Mouse (Mus musculus) kidney, adult 2 months (tissue): ENCODE data around the gene Sorcs1. TPM values are rescaled to one million over a fixed set of nuclear protein-coding genes. Genes with fewer than 3 reads are reported as not detected.

ENCODE experiments used
- DNase-seq: peaks from one replicate; pipeline ENCODE4 v3.0.0; 2021
- H3K27ac ChIP-seq: fragments of 200-500 bp; 2 replicates; pipeline ENCODE4 v1.5.1; 2012; ENCODE audit warnings: low read depth, low read length, control low read depth, inconsistent platforms; ENCODE audit not compliant: insufficient read depth
- H3K27me3 ChIP-seq: fragments of 200-500 bp; replicated peaks from 2 replicates; pipeline ENCODE4 v1.6.1; 2012; ENCODE audit warnings: mild to moderate bottlenecking, moderate library complexity, low read length, inconsistent platforms; ENCODE audit not compliant: control insufficient read depth, insufficient read depth
- H3K36me3 ChIP-seq: fragments of 200-500 bp; 2 replicates; pipeline ENCODE4 v1.6.1; 2012; ENCODE audit warnings: mild to moderate bottlenecking, moderate library complexity, low read length, inconsistent platforms; ENCODE audit not compliant: control insufficient read depth, insufficient read depth
- H3K4me1 ChIP-seq: fragments of 200-500 bp; 2 replicates; pipeline ENCODE4 v1.6.1; 2011; ENCODE audit warnings: low read length; ENCODE audit not compliant: control insufficient read depth, insufficient read depth
- H3K4me3 ChIP-seq: fragments of 200-500 bp; 2 replicates; pipeline ENCODE4 v1.5.1; 2011; ENCODE audit warnings: mild to moderate bottlenecking, low read depth, low read length, control low read depth; ENCODE audit not compliant: insufficient read depth
- CTCF ChIP-seq: fragments of 200-500 bp; conservative IDR thresholded peaks from 2 replicates; pipeline ENCODE4 v1.5.1; 2011; ENCODE audit warnings: low read depth, mild to moderate bottlenecking, control low read depth, low read length, moderate library complexity, mixed read lengths; ENCODE audit not compliant: insufficient read depth, insufficient read length
- POLR2A ChIP-seq: fragments of 200-500 bp; IDR thresholded peaks from one replicate; pipeline ENCODE4 v1.6.1; 2011; ENCODE audit warnings: low read depth, low read length, control low read depth
- WGBS: fragments of 180-500 bp; shearing (Covaris S2); methylation state at CpG from one replicate; pipeline ENCODE4 v1.1.7; 2018; 5-methylcytosine and 5-hydroxymethylcytosine counted together
- polyA plus RNA-seq: library from polyadenylated mRNA; depleted of rRNA; stranded (reverse); fragments of >200 nt; gene quantifications from 2 replicates; pipeline ENCODE4 v1.2.3, GENCODE M21; 2012

The Sorcs1 gene
- polyA plus RNA-seq, 1 experiment = 0.30 TPM

DNA sequence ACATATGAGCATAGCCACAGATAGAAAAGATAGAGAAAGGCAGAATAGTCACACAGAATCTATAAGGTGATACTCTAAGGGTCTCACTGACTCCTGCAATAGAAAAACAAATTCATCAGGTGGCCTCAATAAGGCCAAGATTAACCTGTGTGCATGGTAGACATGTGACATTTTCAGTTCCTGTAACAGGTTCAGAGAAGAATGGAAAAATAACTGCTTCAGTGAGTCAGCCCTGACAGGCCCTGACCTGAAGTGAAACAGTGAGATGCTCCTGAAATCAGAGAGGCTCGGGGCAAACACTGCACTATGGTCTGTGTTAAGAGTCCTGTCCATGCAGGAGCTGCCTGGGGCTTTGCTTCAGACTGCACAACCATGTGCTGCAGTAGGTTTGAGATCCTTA lies 481.9 kb downstream of the Sorcs1 start:
- TF ChIP-seq POLR2A (no peak), CTCF (no peak)
- WGBS = 40% methylated on average over 1 of the region's 1 CpGs

DNA sequence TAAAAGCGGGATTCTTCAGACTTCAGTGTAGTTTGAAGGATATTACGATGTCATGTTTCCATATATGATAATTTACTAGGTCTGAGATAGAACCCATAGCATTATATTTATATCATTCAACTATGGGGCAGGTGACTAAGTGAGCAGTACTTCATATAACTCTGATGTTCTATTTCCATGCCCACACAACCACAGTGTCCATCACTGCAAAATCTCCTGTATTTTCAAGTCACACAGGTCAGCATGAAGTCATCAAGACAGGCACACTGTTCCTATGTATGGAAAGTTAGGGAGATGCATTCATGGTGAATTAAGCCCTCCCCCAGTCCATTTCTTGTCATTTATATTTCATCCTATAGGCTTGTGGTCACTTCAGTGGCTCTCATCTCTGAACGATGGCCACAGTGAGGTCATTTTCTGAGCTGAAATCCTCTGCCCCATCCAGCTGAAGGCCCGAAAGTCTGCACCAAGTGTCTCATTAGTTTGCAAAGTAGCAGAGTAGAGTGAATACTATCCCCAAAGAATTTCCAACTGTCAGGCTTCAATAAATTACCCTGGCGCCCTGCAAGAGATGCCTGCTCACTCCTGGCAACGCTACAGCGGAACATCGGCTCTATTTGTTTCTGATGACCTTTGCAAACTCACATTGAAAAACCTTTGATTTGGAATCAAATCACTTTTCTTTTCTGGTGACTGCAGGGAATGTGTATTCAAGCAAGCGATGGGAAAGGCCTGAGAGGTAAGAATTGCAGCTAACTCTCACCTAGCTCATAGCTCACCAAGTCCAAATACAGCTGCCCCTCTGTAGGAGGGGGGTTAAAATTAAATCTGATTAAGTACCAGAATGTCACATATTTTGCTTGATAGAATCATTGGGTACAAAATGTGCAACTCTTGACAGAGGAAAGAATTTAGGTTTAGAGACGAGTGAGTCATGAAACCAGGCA lies 492.4 kb downstream of the Sorcs1 start:
- Histone ChIP-seq H3K36me3 (no peaks in the 10 kb centered on the region), H3K4me1 (no peaks in the 10 kb centered on the region), H3K4me3 (no peak overlapping the region), H3K27ac (no peak overlapping the region), H3K27me3 (no peaks in the 10 kb centered on the region)
- TF ChIP-seq POLR2A (no peak), CTCF (no peak)
- DNase-seq = no peak
- WGBS = 41% methylated on average over 10 of the region's 10 CpGs

More for the DNA sequence above, 481.9 kb downstream of the Sorcs1 start:
- no peak overlapping the region for H3K4me3 ChIP-seq
- DNase-seq = no peak
- no peaks in the 10 kb centered on the region for H3K27me3 ChIP-seq
- no peaks in the 10 kb centered on the region for H3K4me1 ChIP-seq
- H3K27ac ChIP-seq = no peak overlapping the region
- H3K36me3 ChIP-seq = no peaks in the 10 kb centered on the region

DNA sequence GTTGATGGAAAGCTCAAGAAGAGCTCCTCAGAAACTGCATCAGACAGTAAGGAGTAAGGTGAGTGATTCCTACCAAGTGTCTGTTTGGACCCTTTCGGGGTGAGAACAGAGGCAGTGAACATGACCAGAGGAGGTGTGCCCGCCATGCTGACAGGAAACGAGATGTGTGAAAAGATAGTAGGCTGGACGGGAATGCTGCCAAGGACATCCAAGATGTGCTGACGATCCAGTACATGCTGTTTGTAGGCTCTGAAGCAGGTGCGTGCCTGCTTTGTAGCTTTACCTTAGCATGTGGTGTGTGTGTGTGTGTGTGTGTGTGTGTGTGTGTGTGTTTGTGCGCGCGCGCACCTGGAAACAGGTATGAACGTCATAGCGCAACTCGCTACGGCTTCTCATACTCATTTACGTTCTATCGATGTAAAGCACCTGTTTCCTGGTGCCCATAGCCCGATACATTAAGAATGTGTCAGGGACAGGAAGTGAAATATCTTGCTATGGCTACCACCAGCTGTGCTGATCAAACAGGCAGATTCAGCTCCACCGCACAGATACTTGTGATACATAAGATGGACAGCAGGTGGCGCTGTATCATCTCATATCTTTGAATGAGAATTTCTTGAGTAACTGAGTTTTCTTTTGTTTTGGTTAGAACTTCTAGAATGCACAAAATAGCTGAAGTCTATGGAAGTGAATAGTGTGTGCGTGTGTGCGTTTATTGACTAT lies 493.4 kb downstream of the Sorcs1 start:
- 50% methylated on average over 21 of the region's 21 CpGs for WGBS
- peak; percentile 51 for TF ChIP-seq CTCF
- TF ChIP-seq POLR2A = no peak
- DNase-seq = peak; percentile 42

DNA sequence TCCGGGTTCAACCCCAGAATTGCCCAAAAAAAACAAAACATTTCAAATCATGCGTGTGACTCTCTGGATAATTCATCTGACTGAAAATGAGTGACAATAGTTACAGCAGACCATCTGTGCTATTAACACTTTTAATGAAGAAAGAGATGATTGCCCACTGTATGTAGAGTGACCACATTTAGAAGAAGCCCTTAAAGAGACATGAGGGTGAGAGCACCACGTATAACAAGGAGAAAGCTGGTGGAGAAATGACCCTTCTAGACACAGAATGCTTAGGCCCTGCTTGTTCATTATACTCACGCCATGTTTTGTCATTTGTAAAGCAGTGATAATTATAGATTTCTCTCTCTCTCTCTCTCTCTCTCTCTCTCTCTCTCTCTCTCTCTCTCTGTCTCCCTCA lies 499.6 kb downstream of the Sorcs1 start:
- TF ChIP-seq CTCF = no peak
- no peaks in the 10 kb centered on the region for H3K4me1 ChIP-seq
- no peak for DNase-seq
- WGBS = 70% methylated on average over 4 of the region's 4 CpGs
- H3K27me3 ChIP-seq = no peaks in the 10 kb centered on the region
- no peak overlapping the region for H3K27ac ChIP-seq
- no peaks in the 10 kb centered on the region for H3K36me3 ChIP-seq
- no peak overlapping the region for H3K4me3 ChIP-seq

More for the DNA sequence above, 493.4 kb downstream of the Sorcs1 start:
- H3K4me1 ChIP-seq = no peaks in the 10 kb centered on the region
- no peak overlapping the region for H3K4me3 ChIP-seq
- no peak overlapping the region for H3K27ac ChIP-seq
- H3K36me3 ChIP-seq = no peaks in the 10 kb centered on the region
- no peaks in the 10 kb centered on the region for H3K27me3 ChIP-seq

DNA sequence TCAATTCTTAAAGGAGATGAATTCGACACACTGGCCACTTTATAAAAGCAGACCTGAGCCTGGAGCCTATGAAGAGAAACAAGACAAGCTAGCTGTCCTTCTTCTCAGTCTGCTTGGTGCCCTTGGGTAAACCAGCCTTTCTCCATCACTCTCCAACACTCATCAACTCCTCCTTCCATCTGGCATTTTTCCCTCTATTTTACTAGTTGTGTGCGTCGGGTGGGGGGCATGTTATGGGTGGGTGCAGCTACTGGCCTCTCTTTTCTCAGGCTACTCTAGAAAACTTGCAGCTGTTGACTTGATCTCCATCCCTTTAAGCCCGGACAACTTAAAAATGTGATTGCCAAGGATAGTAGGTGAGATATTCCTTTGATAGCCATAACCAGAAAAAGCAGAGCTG lies 500.3 kb downstream of the Sorcs1 start:
- no peak overlapping the region for H3K27ac ChIP-seq
- no peaks in the 10 kb centered on the region for H3K36me3 ChIP-seq
- no peak overlapping the region for H3K4me3 ChIP-seq
- no peaks in the 10 kb centered on the region for H3K27me3 ChIP-seq
- WGBS = 74% methylated on average over 4 of the region's 4 CpGs
- DNase-seq = no peak
- H3K4me1 ChIP-seq = no peaks in the 10 kb centered on the region
- TF ChIP-seq POLR2A (no peak), CTCF (no peak)

DNA sequence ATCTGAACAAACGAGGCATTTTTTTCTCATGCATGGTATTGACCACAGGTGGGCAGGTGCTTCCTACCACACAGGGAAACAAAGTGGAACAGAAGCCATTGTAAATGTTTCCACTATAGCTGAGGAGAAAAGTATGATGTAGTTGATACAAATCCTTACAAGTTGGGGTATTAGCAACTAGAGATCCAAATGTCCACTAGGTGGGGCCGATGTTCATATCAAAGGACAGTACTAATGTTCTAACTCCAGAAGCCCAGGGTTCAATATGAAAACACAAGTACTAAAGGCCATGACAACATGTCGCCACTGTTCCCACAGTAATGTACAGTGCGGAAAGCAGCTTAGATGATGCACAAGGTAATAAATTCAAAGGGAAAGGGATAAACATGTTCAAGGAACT lies 506.6 kb downstream of the Sorcs1 start:
- peak; percentile 18 for DNase-seq
- no peak for TF ChIP-seq CTCF
- TF ChIP-seq POLR2A = no peak
- Histone ChIP-seq H3K4me1 (no peaks in the 10 kb centered on the region), H3K36me3 (no peaks in the 10 kb centered on the region), H3K4me3 (no peak overlapping the region), H3K27ac (no peak overlapping the region), H3K27me3 (no peaks in the 10 kb centered on the region)
- WGBS = 67% methylated on average over 4 of the region's 4 CpGs

DNA sequence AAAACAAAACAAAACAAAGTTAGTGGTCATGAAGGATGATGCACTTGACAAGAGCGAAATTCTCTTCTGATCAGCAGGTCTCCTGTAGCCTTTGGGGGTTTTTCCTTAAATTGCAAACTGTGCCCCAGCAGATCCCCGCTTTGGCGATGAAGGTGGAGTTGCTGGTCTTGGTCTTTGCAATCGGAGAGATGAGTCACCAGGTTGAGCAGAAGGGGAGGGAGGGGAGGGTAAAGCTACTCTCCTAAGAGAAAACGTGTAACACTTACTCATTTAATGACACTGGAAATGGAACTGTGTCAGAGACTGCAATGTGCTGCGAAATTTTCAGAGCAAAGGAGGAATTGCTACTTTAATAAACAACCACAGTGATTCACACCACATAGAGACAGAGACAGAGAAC lies 527.3 kb downstream of the Sorcs1 start:
- Histone ChIP-seq H3K27ac (no peak overlapping the region), H3K27me3 (no peaks in the 10 kb centered on the region), H3K4me3 (no peak overlapping the region), H3K36me3 (no peaks in the 10 kb centered on the region), H3K4me1 (no peaks in the 10 kb centered on the region)
- WGBS = 63% methylated on average over 6 of the region's 6 CpGs
- TF ChIP-seq CTCF (no peak), POLR2A (no peak)
- no peak for DNase-seq
